Mouse (Mus musculus) cortical plate, adult 2 months (tissue): ENCODE measurements around the gene Sulf2.

Experiments
- CTCF ChIP-seq: fragments of 200-500 bp; IDR thresholded peaks from 2 replicates; pipeline ENCODE4 v1.5.1; 2011; ENCODE audit warnings: mild to moderate bottlenecking, control low read depth, low read length; ENCODE audit not compliant: insufficient read depth; ENCODE audit errors: extremely low read depth
- POLR2A ChIP-seq: fragments of 200-500 bp; IDR thresholded peaks from 2 replicates; pipeline ENCODE4 v1.6.1; 2011; ENCODE audit warnings: mild to moderate bottlenecking, low read length, control low read depth; ENCODE audit not compliant: insufficient read depth; ENCODE audit errors: extremely low read depth

DNA sequence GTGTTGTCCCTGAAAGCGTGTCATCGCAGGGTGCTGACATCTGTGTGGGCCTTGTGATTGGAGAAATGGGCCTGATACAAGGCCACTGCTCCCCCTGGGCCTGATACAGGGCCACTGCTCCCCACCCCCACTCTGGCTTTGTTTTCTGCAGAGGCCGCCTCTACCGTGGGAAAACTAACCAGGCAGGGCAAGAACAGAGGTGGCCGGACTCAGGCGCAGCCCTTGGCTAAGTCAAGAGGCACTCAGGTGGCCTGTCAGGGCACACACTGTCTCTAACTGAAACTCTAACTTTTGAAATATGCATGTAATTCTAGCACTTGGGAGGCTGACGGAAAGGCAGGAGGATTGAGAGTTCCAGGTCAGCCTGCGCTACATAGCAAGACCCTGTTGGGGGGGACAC is 10.4 kb downstream of the Sulf2 start:
- TF ChIP-seq POLR2A (no peak), CTCF (no peak)
